Mouse (Mus musculus) heart, postnatal 36 days (tissue): ENCODE measurements around the gene Shh. TPM values are rescaled to one million over a fixed set of nuclear protein-coding genes. Genes with fewer than 3 reads are reported as not detected.
A peak's percentile ranks its signal among the peaks of the same experiment; 100 is the strongest.

Experiments
- DNase-seq, 2 experiments: peaks; one replicate each; pipeline ENCODE4 v3.0.0; 2021 to 2022
- intact Hi-C: fragments of 180-260 bp; cut with DNase I; formaldehyde crosslinking; loops from one replicate; pipeline ENCODE4 v1.15.1; 2025
- total RNA-seq, 2 experiments: library from RNA; stranded (reverse); gene quantifications; 2 replicates each; pipeline ENCODE4 v1.2.3; 2021

Shh gene
- total RNA-seq, 2 experiments from 2014 or later, result not detected

GRCm38 (mm10) chr5:28460556-28461350 is 6.3 kb downstream of the Shh start:
- DNase-seq, result no peak
- intact Hi-C loops, result no loop called here

GRCm38 (mm10) chr5:28459456-28460225 is 7.4 kb downstream of the Shh start:
- intact Hi-C loops, result loop anchor here (10.0 kb wide), 1 partner anchor 875 kb away; no protein-coding TSS in a partner anchor
- DNase-seq, result no peak

- no peak for DNase-seq
- intact Hi-C loops, result loop anchor here (10.0 kb wide), 1 partner anchor 876 kb away; no protein-coding TSS in a partner anchor
These were observed 8.2 kb downstream of the Shh start for GRCm38 (mm10) chr5:28458821-28459240.

GRCm38 (mm10) chr5:28457921-28458641 is 9.0 kb downstream of the Shh start:
- DNase-seq, result no peak
- intact Hi-C loops, result loop anchor here (10.0 kb wide), 1 partner anchor 877 kb away; no protein-coding TSS in a partner anchor

GRCm38 (mm10) chr5:28456366-28456765 is 10.7 kb downstream of the Shh start:
- no peak for DNase-seq
- intact Hi-C loops, result loop anchor here (10.0 kb wide), 1 partner anchor 878 kb away; no protein-coding TSS in a partner anchor

- intact Hi-C loops, result loop anchor here (10.0 kb wide), 1 partner anchor 879 kb away; no protein-coding TSS in a partner anchor
- DNase-seq, result no peak
These were observed 11.3 kb downstream of the Shh start for GRCm38 (mm10) chr5:28455721-28456120.

- DNase-seq, result no peak
- intact Hi-C loops, result loop anchor here (5.0 to 10.0 kb wide), 3 partner anchors 823 to 880 kb away; no protein-coding TSS in a partner anchor
These were observed 12.5 kb downstream of the Shh start for GRCm38 (mm10) chr5:28454546-28454945.

- no peak for DNase-seq
- intact Hi-C loops, result loop anchor here (5.0 to 10.0 kb wide), 3 partner anchors 824 to 881 kb away; no protein-coding TSS in a partner anchor
These were observed 13.5 kb downstream of the Shh start for GRCm38 (mm10) chr5:28453523-28453922.

- intact Hi-C loops, result loop anchor here (5.0 to 10.0 kb wide), 3 partner anchors 824 to 882 kb away; no protein-coding TSS in a partner anchor
- DNase-seq, result no peak
These were observed 14.0 kb downstream of the Shh start for GRCm38 (mm10) chr5:28453086-28453485.

GRCm38 (mm10) chr5:28451053-28451638 is 15.9 kb downstream of the Shh start:
- intact Hi-C loops, result loop anchor here (1.0 to 10.0 kb wide), 4 partner anchors 585 to 884 kb away; no protein-coding TSS in a partner anchor
- DNase-seq, result peak; percentile 72 to 83

GRCm38 (mm10) chr5:28450126-28450890 is 16.7 kb downstream of the Shh start:
- intact Hi-C loops, result loop anchor here (5.0 to 10.0 kb wide), 3 partner anchors 827 to 884 kb away; no protein-coding TSS in a partner anchor
- no peak for DNase-seq

GRCm38 (mm10) chr5:28425926-28426325 is 41.1 kb downstream of the Shh start:
- no peak for DNase-seq
- intact Hi-C loops, result no loop called here

- DNase-seq, result no peak
- intact Hi-C loops, result no loop called here
These were observed 43.3 kb downstream of the Shh start for GRCm38 (mm10) chr5:28423781-28424180.

- DNase-seq, result no peak
- intact Hi-C loops, result no loop called here
These were observed 47.3 kb downstream of the Shh start for GRCm38 (mm10) chr5:28419640-28420265.

GRCm38 (mm10) chr5:28418734-28419133 is 48.3 kb downstream of the Shh start:
- no peak for DNase-seq
- intact Hi-C loops, result no loop called here

GRCm38 (mm10) chr5:28416029-28416428 is 51.0 kb downstream of the Shh start:
- no peak for DNase-seq
- intact Hi-C loops, result no loop called here

- DNase-seq, result no peak
- intact Hi-C loops, result no loop called here
These were observed 53.0 kb downstream of the Shh start for GRCm38 (mm10) chr5:28414076-28414475.

- intact Hi-C loops, result no loop called here
- DNase-seq, result no peak
These were observed 53.5 kb downstream of the Shh start for GRCm38 (mm10) chr5:28413533-28413932.
